Mouse (Mus musculus) C2C12 (cell line): Measurements from ENCODE around the gene Arnt2.

Experiments used
- CTCF ChIP-seq: IDR thresholded peaks from one replicate; pipeline ENCODE4 v1.5.1; 2011; ENCODE audit not compliant: control insufficient read depth, insufficient read depth, insufficient read length
- FOSL1 ChIP-seq: IDR thresholded peaks from one replicate; pipeline ENCODE4 v1.8.0; 2011; ENCODE audit warnings: mild to moderate bottlenecking, low read length; ENCODE audit not compliant: poor library complexity, insufficient read depth, severe bottlenecking
- MYOG ChIP-seq: IDR thresholded peaks from one replicate; pipeline ENCODE4 v1.6.1; 2011; ENCODE audit not compliant: control insufficient read depth, insufficient read length; ENCODE audit errors: extremely low read depth
- USF1 ChIP-seq: IDR thresholded peaks from one replicate; pipeline ENCODE4 v1.6.1; 2011; ENCODE audit warnings: low read depth, mild to moderate bottlenecking, control low read depth, moderate library complexity

- no peak for TF ChIP-seq USF1
- TF ChIP-seq CTCF: no peak
- TF ChIP-seq FOSL1: no peak
- TF ChIP-seq MYOG: no peak
Observed at GRCm38 (mm10) chr7:84328770-84329169, 81.2 kb downstream of the Arnt2 start.
